Mouse (Mus musculus) forebrain, postnatal 0 days (tissue): Measurements from ENCODE around the gene Nhlrc4. TPM values are rescaled to one million over a fixed set of nuclear protein-coding genes. Genes with fewer than 3 reads are reported as not detected.

Experiments used
- ATAC-seq: fragments of 200-750 bp; cut with Nextera tagmentation; 2 replicates; pipeline ENCODE4 v1.8.0; 2017; ENCODE audit warnings: mild to moderate bottlenecking, moderate library complexity
- DNase-seq: peaks from one replicate; pipeline ENCODE4 v3.0.0-alpha.2; 2015
- H3K27ac ChIP-seq: fragments of 300-500 bp; sonication (generic); 2 replicates; pipeline ENCODE4 v1.5.1; 2014; ENCODE audit warnings: low read depth, mild to moderate bottlenecking, antibody characterized with exemption, low read length, moderate library complexity, mixed read lengths
- H3K27me3 ChIP-seq: fragments of 300-500 bp; sonication (generic); 2 replicates; pipeline ENCODE4 v1.6.1; 2014; ENCODE audit warnings: mild to moderate bottlenecking, low read length, mixed read lengths; ENCODE audit not compliant: insufficient read depth
- H3K36me3 ChIP-seq: fragments of 300-500 bp; sonication (generic); 2 replicates; pipeline ENCODE4 v1.6.1; 2014; ENCODE audit warnings: mild to moderate bottlenecking, moderate library complexity; ENCODE audit not compliant: insufficient read depth
- H3K4me1 ChIP-seq: fragments of 300-500 bp; sonication (generic); 2 replicates; pipeline ENCODE4 v1.6.1; 2014; ENCODE audit warnings: antibody characterized with exemption; ENCODE audit not compliant: insufficient read depth
- H3K4me2 ChIP-seq: fragments of 300-500 bp; sonication (generic); 2 replicates; pipeline ENCODE4 v1.6.1; 2014; ENCODE audit warnings: low read depth, mild to moderate bottlenecking, moderate library complexity
- H3K4me3 ChIP-seq: fragments of 300-500 bp; sonication (generic); 2 replicates; pipeline ENCODE4 v1.5.1; 2014; ENCODE audit warnings: low read depth, low read length, mixed read lengths
- H3K9ac ChIP-seq: fragments of 300-500 bp; sonication (generic); 2 replicates; pipeline ENCODE4 v1.6.1; 2014; ENCODE audit warnings: mild to moderate bottlenecking
- H3K9me3 ChIP-seq: fragments of 300-500 bp; sonication (generic); 2 replicates; pipeline ENCODE4 v1.6.1; 2016; ENCODE audit warnings: low read length
- CTCF ChIP-seq: sonication (generic); IDR thresholded peaks from 2 replicates; pipeline ENCODE4 v1.5.1; 2016; ENCODE audit warnings: antibody characterized with exemption, control low read depth, low read depth
- WGBS: fragments of 180-500 bp; shearing (Covaris S2); extraction: QIAGEN DNeasy Blood & Tissue Kit; methylation state at CpG from one replicate; pipeline ENCODE4 v1.1.7; 2014; 5-methylcytosine and 5-hydroxymethylcytosine counted together
- polyA plus RNA-seq: library from polyadenylated mRNA; unstranded; fragments of >200 nt; fragmentation: Nextera tagmentation; extraction: Ambion mirVana; gene quantifications from 2 replicates; pipeline ENCODE4 v1.2.1, GENCODE M21; 2015
- total RNA-seq: library from RNA; depleted of rRNA; stranded (reverse); fragments of >200 nt; gene quantifications from 2 replicates; pipeline ENCODE4 v1.2.3, GENCODE M21; 2014

Gene Nhlrc4
- total and polyA plus RNA-seq, 2 experiments from 2014 or later: 0.44 TPM; not detected in 1

DNA sequence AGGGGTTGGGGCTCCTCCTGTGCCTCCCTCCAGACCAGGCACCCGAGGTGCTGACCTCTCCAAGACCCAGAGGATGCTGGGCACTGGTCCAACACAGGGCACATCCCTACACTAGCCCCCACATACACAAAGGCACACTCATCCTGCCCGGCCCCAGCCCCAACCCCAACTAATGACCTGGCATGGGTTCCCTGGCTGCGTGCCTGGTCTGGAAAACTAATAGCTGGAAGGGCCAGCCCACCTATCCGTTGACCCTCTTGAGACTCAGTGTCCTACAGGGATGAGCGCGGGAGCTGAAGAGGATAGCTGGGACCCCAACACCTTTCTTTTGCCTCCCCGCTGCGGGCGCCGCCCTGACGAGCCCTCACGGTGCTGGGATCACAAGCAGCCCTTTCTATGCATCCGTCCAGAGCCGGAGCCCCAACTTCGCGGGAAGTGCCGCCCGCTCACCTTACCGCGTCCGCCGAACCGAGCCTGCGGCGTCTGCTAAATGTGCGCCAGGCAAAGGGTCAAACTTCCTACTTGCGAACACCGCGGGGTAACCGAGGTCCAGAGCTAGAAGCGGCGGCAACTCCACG is 6.6 kb upstream of the Nhlrc4 start:
- peak overlapping the region; percentile 50 for H3K4me2 ChIP-seq
- WGBS: 1% methylated on average over 33 of the region's 33 CpGs
- TF ChIP-seq CTCF: no peak
- no peak for ATAC-seq
- H3K4me3 ChIP-seq: peak overlapping the region; percentile 32
- H3K27ac ChIP-seq: no peak overlapping the region
- DNase-seq: no peak
- no peaks in the 10 kb centered on the region for H3K4me1 ChIP-seq
- H3K36me3 ChIP-seq: no peaks in the 10 kb centered on the region
- no peak overlapping the region for H3K9ac ChIP-seq
- no peaks in the 10 kb centered on the region for H3K9me3 ChIP-seq
- H3K27me3 ChIP-seq: peaks cover 34% of the 10 kb centered on the region

DNA sequence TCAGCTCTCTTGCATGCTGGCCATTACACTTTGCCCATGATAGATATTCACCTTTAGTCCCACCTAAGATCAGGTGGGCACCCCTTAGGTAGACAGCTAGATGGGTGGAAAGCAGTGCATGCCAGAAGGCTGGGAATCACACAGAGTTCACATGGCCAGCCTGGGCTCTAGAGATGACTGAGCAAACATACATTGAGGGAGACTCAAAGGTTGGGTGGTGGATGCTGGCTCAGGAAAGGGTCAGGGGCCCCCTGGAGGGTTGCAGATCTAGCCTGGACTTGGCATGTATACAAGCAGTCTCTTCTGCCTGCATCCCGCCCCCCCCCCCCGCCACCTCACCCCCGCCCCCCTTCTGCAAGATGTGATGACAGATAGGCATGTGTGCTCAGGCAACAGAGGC is 5.9 kb upstream of the Nhlrc4 start:
- H3K4me2 ChIP-seq: no peak overlapping the region
- no peak overlapping the region for H3K4me3 ChIP-seq

DNA sequence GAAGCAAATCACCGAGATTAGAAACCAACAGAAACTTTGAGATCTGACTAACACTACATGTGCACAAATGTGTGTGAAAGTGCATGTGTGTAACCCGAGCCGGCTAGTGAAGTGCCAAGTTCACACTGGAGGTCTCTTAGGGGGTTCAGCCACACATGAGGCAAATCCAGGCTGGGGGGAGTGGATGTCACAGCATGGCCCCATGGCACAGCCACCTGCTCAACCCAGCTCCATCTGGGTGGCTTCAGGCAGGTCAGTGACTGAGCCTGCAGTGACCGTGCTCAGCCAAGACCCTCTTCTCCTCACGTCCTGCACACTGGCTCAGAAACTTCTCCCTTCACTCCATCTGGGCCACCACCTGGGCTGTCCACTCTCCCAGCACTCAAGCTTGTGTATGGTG is 5.2 kb upstream of the Nhlrc4 start:
- Histone ChIP-seq H3K27me3 (peaks cover 34% of the 10 kb centered on the region), H3K4me1 (no peaks in the 10 kb centered on the region), H3K4me3 (no peak overlapping the region), H3K36me3 (no peaks in the 10 kb centered on the region), H3K9ac (no peak overlapping the region), H3K9me3 (no peaks in the 10 kb centered on the region), H3K27ac (no peak overlapping the region), H3K4me2 (no peak overlapping the region)
- DNase-seq: no peak
- TF ChIP-seq CTCF: no peak
- ATAC-seq: no peak
- 75% methylated on average over 5 of the region's 5 CpGs for WGBS

More for the DNA sequence above, 5.9 kb upstream of the Nhlrc4 start:
- TF ChIP-seq CTCF: no peak
- no peak overlapping the region for H3K9ac ChIP-seq
- H3K4me1 ChIP-seq: no peaks in the 10 kb centered on the region
- WGBS: 0% methylated on average over 3 of the region's 3 CpGs
- no peaks in the 10 kb centered on the region for H3K9me3 ChIP-seq
- ATAC-seq (no peak), DNase-seq (no peak)
- peaks cover 34% of the 10 kb centered on the region for H3K27me3 ChIP-seq
- no peaks in the 10 kb centered on the region for H3K36me3 ChIP-seq
- no peak overlapping the region for H3K27ac ChIP-seq

DNA sequence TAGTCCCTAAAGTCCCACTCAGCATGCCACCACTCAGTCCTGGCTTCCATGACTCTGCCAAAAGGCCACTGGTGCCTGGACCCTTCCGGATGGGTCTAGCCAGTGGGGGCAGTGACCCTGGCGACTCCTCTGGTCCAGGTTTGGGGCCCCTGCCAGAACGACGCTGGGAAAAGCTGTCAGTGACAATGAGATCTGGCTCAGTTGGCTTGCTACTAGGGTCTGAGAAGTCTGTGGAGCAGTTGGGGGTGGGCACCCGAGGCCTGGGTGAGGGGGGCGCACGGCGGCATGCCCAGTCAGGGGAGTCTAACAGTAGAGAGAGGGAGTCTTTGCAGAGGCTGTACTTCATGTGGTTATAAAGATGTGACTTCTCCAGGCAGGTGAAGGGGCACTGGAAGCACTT is 3.3 kb upstream of the Nhlrc4 start:
- no peak for DNase-seq
- Histone ChIP-seq H3K36me3 (no peaks in the 10 kb centered on the region), H3K9ac (no peak overlapping the region), H3K27me3 (peaks cover 30% of the 10 kb centered on the region), H3K4me2 (no peak overlapping the region), H3K9me3 (no peaks in the 10 kb centered on the region), H3K4me3 (no peak overlapping the region), H3K27ac (no peak overlapping the region), H3K4me1 (no peaks in the 10 kb centered on the region)
- WGBS: 79% methylated on average over 8 of the region's 8 CpGs
- ATAC-seq: no peak
- TF ChIP-seq CTCF: no peak

DNA sequence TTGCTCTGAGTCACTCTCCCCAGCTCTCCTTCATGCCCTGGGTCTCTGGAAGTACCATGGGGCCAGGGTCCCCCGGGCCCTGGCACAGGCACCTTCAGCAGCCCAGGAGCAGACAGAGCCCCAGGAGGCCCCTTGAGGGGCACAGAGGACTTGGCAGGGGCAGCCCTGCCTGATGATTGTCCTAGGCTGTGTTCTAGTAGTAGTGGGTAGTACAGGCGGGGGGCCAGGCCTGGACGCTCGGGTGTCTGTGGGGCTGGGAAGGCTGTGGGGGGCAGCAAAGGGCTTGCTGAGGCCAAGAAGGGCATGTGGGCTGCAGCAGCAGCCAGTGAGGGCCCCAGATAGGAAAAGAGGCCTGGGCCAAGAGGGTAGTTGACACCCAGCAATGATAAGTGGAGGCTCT is 2.8 kb upstream of the Nhlrc4 start:
- Histone ChIP-seq H3K4me3 (no peak overlapping the region), H3K9me3 (no peaks in the 10 kb centered on the region), H3K27ac (no peak overlapping the region), H3K27me3 (peaks cover 25% of the 10 kb centered on the region), H3K36me3 (no peaks in the 10 kb centered on the region), H3K9ac (no peak overlapping the region), H3K4me1 (no peaks in the 10 kb centered on the region), H3K4me2 (no peak overlapping the region)
- DNase-seq (no peak), ATAC-seq (no peak)
- no peak for TF ChIP-seq CTCF
- 84% methylated on average over 4 of the region's 4 CpGs for WGBS

DNA sequence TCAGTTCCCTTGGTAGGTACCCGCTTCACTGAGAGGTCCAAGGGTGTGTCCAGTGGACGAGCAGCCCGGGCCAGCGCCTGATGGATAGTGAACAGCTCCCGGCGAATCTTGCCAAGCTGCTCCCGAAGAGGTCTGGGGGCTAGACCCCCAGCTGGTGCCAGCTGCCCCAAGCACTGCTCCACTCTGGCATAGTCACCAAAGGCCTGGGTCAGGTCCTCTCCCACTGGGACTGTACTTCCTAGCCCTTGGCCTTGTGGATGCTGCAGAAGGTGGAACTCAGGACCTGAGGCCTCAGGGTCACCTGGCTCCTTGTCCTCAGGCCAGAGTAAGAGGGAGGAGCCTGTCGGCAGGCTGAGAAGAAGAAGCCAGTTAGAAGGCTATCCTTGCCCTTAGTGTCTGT is 2.1 kb upstream of the Nhlrc4 start:
- TF ChIP-seq CTCF: no peak
- peaks cover 18% of the 10 kb centered on the region for H3K27me3 ChIP-seq
- no peaks in the 10 kb centered on the region for H3K4me1 ChIP-seq
- DNase-seq (no peak), ATAC-seq (no peak)
- no peak overlapping the region for H3K9ac ChIP-seq
- H3K9me3 ChIP-seq: no peaks in the 10 kb centered on the region
- H3K4me3 ChIP-seq: no peak overlapping the region
- no peaks in the 10 kb centered on the region for H3K36me3 ChIP-seq
- H3K27ac ChIP-seq: no peak overlapping the region
- WGBS: 86% methylated on average over 8 of the region's 8 CpGs
- H3K4me2 ChIP-seq: no peak overlapping the region

DNA sequence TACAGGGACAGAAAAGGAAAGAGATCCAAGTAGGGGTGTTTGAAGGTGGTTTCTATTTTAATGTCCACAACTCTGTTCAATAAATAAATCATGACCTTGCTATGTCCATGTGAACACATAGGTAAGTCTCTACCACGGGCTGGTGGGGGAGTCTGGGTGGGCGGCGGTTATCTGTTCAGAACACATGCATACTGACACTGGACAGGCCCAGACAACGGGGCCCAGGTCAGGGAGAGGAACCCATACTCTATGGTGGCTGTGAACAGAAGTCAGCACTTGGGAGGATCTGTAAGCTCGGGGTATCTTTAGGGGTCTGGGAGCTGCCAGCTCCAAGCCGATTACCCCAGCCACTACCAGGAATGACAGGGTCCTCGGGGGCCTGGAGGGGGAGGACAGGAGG is 1.6 kb upstream of the Nhlrc4 start:
- H3K4me1 ChIP-seq: 0 out of 2 replicates have a peak, but pooled peaks cover 1% of the 10 kb centered on the region
- H3K27me3 ChIP-seq: peaks cover 13% of the 10 kb centered on the region
- H3K4me3 ChIP-seq: no peak overlapping the region
- no peaks in the 10 kb centered on the region for H3K36me3 ChIP-seq
- 78% methylated on average over 7 of the region's 7 CpGs for WGBS
- DNase-seq (no peak), ATAC-seq (no peak)
- H3K27ac ChIP-seq: no peak overlapping the region
- TF ChIP-seq CTCF: no peak
- no peaks in the 10 kb centered on the region for H3K9me3 ChIP-seq
- H3K4me2 ChIP-seq: no peak overlapping the region
- H3K9ac ChIP-seq: no peak overlapping the region
